Mouse (Mus musculus): ENCODE measurements around the gene Reg1. TPM values are rescaled to one million over a fixed set of nuclear protein-coding genes. Genes with fewer than 3 reads are reported as not detected.
"Not testable (repeated sequence)": the region's sequence is repeated elsewhere in the genome, so short reads cannot be mapped to it uniquely, and the experiment has no call there.

The Reg1 gene
- not detected for polyA plus RNA-seq (2012; fragmentation: generic; extraction: Trizol)
- long read RNA-seq, experiment 1, result 0 reads
- long read RNA-seq, experiment 2, result 0 reads

DNA sequence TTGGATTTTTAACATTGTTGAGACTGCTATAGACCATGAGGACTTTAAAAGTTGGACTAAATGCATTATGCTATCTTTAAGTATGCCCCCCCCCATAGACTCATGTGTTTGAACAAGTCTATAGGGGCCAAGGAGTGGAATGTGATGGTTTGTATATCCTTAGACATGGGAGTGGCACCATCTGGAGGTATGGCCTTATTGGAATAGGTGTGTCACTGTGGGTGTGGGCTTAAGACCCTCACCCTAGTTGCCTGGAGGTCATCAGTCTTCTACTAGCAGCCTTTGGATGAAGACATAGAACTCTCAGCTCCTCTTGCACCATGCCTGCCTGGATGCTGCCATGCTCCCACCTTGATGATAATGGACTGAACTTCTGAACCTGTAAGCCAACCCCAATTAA lies at the start of gene Reg1:
Reg1 (plus strand) TSS at position 301 of the 400 bp plus-strand sequence.
- not testable (repeated sequence) for H3K27me3 ChIP-seq (ENCODE audit: control insufficient read depth, insufficient read depth, insufficient read length); H3K4me3 ChIP-seq (ENCODE audit: insufficient read depth, poor library complexity, severe bottlenecking); H3K79me3 ChIP-seq (ENCODE audit: low read depth); H3K36me3 ChIP-seq (ENCODE audit: control insufficient read depth, insufficient read depth); H3K79me2 ChIP-seq (ENCODE audit: control insufficient read depth, insufficient read depth); H3ac ChIP-seq (ENCODE audit: control insufficient read depth, insufficient read length, low read depth)

DNA sequence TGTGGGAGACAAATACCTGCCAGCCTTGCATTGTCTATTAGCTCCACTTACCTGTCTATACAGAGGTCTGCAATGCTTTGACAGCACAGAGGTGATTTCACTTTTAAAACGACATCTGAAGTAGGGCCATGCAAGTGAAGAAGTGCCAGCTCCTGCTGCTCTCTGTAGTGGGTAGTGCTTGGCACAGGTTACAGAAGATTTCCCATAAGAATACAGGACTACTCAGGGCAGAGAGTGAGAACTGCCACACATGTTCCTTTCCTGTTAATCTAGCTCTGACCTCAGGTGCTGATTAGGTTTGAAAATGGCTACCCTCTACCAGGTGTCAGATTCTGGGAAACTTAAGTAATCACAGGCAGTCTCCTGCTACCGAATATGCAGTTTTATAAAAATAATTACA lies 43.7 kb upstream of the Reg1 start, which contains the start of gene Reg3d:
Reg3d (minus strand) TSS at position 101 of the 400 bp plus-strand sequence.
- Histone ChIP-seq H3K36me3 (ENCODE audit: control insufficient read depth, insufficient read depth) (no peaks in the 10 kb centered on the region), H3K79me2 (ENCODE audit: control insufficient read depth, insufficient read depth) (no peaks in the 10 kb centered on the region), H3K79me3 (ENCODE audit: low read depth) (no peaks in the 10 kb centered on the region)

DNA sequence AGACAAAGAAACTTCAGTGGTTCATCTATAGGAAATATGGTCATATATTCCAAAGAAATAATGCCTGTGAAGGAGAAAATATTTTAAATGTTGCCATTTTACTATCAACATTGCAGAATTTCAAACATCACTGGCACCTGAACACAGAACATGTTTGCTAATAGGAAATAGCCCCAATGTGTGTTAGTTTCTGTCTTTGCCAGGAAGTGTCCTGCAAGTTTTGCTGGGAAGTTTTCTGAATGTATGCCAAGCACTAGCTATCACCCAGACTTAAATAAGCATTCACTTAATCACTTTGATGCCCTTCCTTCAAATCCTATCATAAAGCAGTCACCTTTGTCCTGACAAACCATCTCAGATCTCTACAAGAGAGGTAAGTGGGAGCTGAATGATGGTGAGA lies 42.1 kb upstream of the Reg1 start, which contains the start of gene Reg3a:
Reg3a (plus strand) TSS at position 301 of the 400 bp plus-strand sequence.
- H3K4me3 ChIP-seq (ENCODE audit: insufficient read depth, poor library complexity, severe bottlenecking), result no peak within 1 kb of the TSS
- no peaks in the 10 kb centered on the region for H3K79me2 ChIP-seq (ENCODE audit: control insufficient read depth, insufficient read depth)
- H3K79me3 ChIP-seq (ENCODE audit: low read depth), result no peaks in the 10 kb centered on the region
- TF ChIP-seq CTCF (IDR thresholded peaks at IDR 0.05; ENCODE audit: control insufficient read depth, insufficient read depth, insufficient read length) (no peak), FOSL1 (IDR thresholded peaks at IDR 0.05; ENCODE audit: insufficient read depth, low read length, poor library complexity, severe bottlenecking) (no peak), CEBPB (IDR thresholded peaks at IDR 0.05; ENCODE audit: low read depth) (no peak), MAX (IDR thresholded peaks at IDR 0.05) (no peak), MYOG (IDR thresholded peaks at IDR 0.05; ENCODE audit: control insufficient read depth, extremely low read depth, insufficient read length) (no peak), USF1 (IDR thresholded peaks at IDR 0.05; ENCODE audit: low read depth) (no peak), MYOD1 (IDR thresholded peaks at IDR 0.05; ENCODE audit: control insufficient read depth, insufficient read length, low read depth) (no peak)
- H3K36me3 ChIP-seq (ENCODE audit: control insufficient read depth, insufficient read depth), result no peaks in the 10 kb centered on the region
- no peaks in the 10 kb centered on the region for H3K27me3 ChIP-seq (ENCODE audit: control insufficient read depth, insufficient read depth, insufficient read length)
- no peak within 1 kb of the TSS for H3ac ChIP-seq (ENCODE audit: control insufficient read depth, insufficient read length, low read depth)

More for the DNA sequence above, 43.7 kb upstream of the Reg1 start, which contains the start of gene Reg3d:
- TF ChIP-seq CTCF (IDR thresholded peaks at IDR 0.05; ENCODE audit: control insufficient read depth, insufficient read depth, insufficient read length) (no peak), MYOG (IDR thresholded peaks at IDR 0.05; ENCODE audit: control insufficient read depth, extremely low read depth, insufficient read length) (no peak), MYOD1 (IDR thresholded peaks at IDR 0.05; ENCODE audit: control insufficient read depth, insufficient read length, low read depth) (no peak), CEBPB (IDR thresholded peaks at IDR 0.05; ENCODE audit: low read depth) (no peak), USF1 (IDR thresholded peaks at IDR 0.05; ENCODE audit: low read depth) (no peak), FOSL1 (IDR thresholded peaks at IDR 0.05; ENCODE audit: insufficient read depth, low read length, poor library complexity, severe bottlenecking) (no peak), MAX (IDR thresholded peaks at IDR 0.05) (no peak)
- no peak within 1 kb of the TSS for H3ac ChIP-seq (ENCODE audit: control insufficient read depth, insufficient read length, low read depth)
- H3K4me3 ChIP-seq (ENCODE audit: insufficient read depth, poor library complexity, severe bottlenecking), result no peak within 1 kb of the TSS
- H3K27me3 ChIP-seq (ENCODE audit: control insufficient read depth, insufficient read depth, insufficient read length), result no peaks in the 10 kb centered on the region

GRCm38 (mm10) chr6:78385609-78386008 lies 36.9 kb upstream of the Reg1 start:
- TF ChIP-seq FOSL1 (IDR thresholded peaks at IDR 0.05; ENCODE audit: insufficient read depth, low read length, poor library complexity, severe bottlenecking) (no peak), CEBPB (IDR thresholded peaks at IDR 0.05; ENCODE audit: low read depth) (no peak), CTCF (IDR thresholded peaks at IDR 0.05; ENCODE audit: control insufficient read depth, insufficient read depth, insufficient read length) (no peak), USF1 (IDR thresholded peaks at IDR 0.05; ENCODE audit: low read depth) (no peak), MAX (IDR thresholded peaks at IDR 0.05) (no peak), MYOG (IDR thresholded peaks at IDR 0.05; ENCODE audit: control insufficient read depth, extremely low read depth, insufficient read length) (no peak), MYOD1 (IDR thresholded peaks at IDR 0.05; ENCODE audit: control insufficient read depth, insufficient read length, low read depth) (no peak)
- Histone ChIP-seq H3K79me2 (ENCODE audit: control insufficient read depth, insufficient read depth) (no peaks in the 10 kb centered on the region), H3ac (ENCODE audit: control insufficient read depth, insufficient read length, low read depth) (no peak overlapping the region), H3K79me3 (ENCODE audit: low read depth) (no peaks in the 10 kb centered on the region), H3K4me3 (ENCODE audit: insufficient read depth, poor library complexity, severe bottlenecking) (no peak overlapping the region), H3K27me3 (ENCODE audit: control insufficient read depth, insufficient read depth, insufficient read length) (no peaks in the 10 kb centered on the region), H3K36me3 (ENCODE audit: control insufficient read depth, insufficient read depth) (no peaks in the 10 kb centered on the region)

- H3ac ChIP-seq (ENCODE audit: control insufficient read depth, insufficient read length, low read depth); H3K79me3 ChIP-seq (ENCODE audit: low read depth); H3K79me2 ChIP-seq (ENCODE audit: control insufficient read depth, insufficient read depth); H3K27me3 ChIP-seq (ENCODE audit: control insufficient read depth, insufficient read depth, insufficient read length); H3K36me3 ChIP-seq (ENCODE audit: control insufficient read depth, insufficient read depth); H3K4me3 ChIP-seq (ENCODE audit: insufficient read depth, poor library complexity, severe bottlenecking): not testable (repeated sequence)
Observed at GRCm38 (mm10) chr6:78395323-78395722, 27.2 kb upstream of the Reg1 start, which contains the start of gene Reg2. TSS of gene Reg2 (plus strand) at chr6:78395623.

DNA sequence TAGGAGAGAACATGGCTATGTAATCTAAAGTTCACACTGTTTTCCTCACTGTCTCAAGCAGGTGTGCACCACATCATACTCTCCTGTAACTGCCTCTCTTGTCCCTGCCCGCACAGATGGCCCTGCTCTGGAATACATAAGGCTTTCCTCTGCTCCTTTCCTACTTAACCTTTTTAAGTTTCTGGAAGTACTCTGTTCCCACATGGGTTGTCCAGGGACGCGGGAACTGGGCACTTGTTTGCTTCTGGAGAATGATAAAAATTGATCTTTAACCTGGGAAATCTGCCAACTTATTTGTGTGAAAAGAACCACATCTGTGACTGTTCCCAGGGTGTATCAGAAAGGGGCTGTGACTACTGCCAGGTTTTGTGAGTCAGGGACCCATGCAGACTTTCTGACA lies 3.0 kb downstream of the Reg1 start:
- no peak for TF ChIP-seq CEBPB (IDR thresholded peaks at IDR 0.05; ENCODE audit: low read depth)
- no peak for TF ChIP-seq MYOD1 (IDR thresholded peaks at IDR 0.05; ENCODE audit: control insufficient read depth, insufficient read length, low read depth)
- no peak for TF ChIP-seq MAX (IDR thresholded peaks at IDR 0.05)
- no peak for TF ChIP-seq USF1 (IDR thresholded peaks at IDR 0.05; ENCODE audit: low read depth)
- TF ChIP-seq FOSL1 (IDR thresholded peaks at IDR 0.05; ENCODE audit: insufficient read depth, low read length, poor library complexity, severe bottlenecking), result no peak
- no peak for TF ChIP-seq CTCF (IDR thresholded peaks at IDR 0.05; ENCODE audit: control insufficient read depth, insufficient read depth, insufficient read length)
- TF ChIP-seq MYOG (IDR thresholded peaks at IDR 0.05; ENCODE audit: control insufficient read depth, extremely low read depth, insufficient read length), result no peak
- Histone ChIP-seq H3K36me3 (ENCODE audit: control insufficient read depth, insufficient read depth) (no peaks in the 10 kb centered on the region), H3K79me2 (ENCODE audit: control insufficient read depth, insufficient read depth) (no peaks in the 10 kb centered on the region), H3K79me3 (ENCODE audit: low read depth) (no peaks in the 10 kb centered on the region), H3K4me3 (ENCODE audit: insufficient read depth, poor library complexity, severe bottlenecking) (no peak overlapping the region), H3ac (ENCODE audit: control insufficient read depth, insufficient read length, low read depth) (no peak overlapping the region), H3K27me3 (ENCODE audit: control insufficient read depth, insufficient read depth, insufficient read length) (no peaks in the 10 kb centered on the region)
